Mouse (Mus musculus): ENCODE measurements around the gene Tfap2a. TPM values are rescaled to one million over a fixed set of nuclear protein-coding genes. Genes with fewer than 3 reads are reported as not detected.

Tfap2a gene
- total and polyA plus RNA-seq, 3 experiments, result not detected

DNA sequence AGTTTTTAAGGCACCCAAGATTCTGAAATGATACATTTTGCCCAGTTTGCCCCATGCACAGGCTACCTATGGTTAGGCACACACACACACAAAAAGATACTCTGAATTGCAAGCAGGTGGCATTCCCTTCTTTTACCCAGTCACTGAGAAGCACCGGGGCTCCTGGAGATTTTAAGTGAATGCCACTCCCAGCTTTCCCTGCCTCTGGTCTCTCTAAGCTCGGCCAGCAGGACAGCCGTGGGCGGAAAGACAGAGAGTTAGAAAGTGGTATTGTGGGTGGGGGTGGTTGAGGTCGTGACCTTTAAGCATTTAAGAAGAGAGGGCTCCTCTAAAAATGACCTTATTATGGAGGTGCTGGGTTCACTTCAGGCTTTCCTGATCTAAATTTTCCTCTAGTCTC, 31.6 kb downstream of the Tfap2a start:
- Histone ChIP-seq H3K9me3 (replicated peaks; ENCODE audit: insufficient read depth, low read length) (no peaks in the 10 kb centered on the region), H3K4me1 (ENCODE audit: control insufficient read depth in 1 of 2, insufficient read depth in 2 of 2, low read length in 2 of 2) (no peaks in the 10 kb centered on the region), H3K4me3 (ENCODE audit: control insufficient read depth in 1 of 2, insufficient read depth in 1 of 2, low read depth in 2 of 2, low read length in 2 of 2) (no peak overlapping the region), H3K27me3 (ENCODE audit: control insufficient read depth in 1 of 2, insufficient read depth in 2 of 2, low read length in 2 of 2) (no peaks in the 10 kb centered on the region), H3K9ac (ENCODE audit: control insufficient read depth, low read depth, low read length, poor library complexity, severe bottlenecking) (no peak overlapping the region), H3K79me2 (ENCODE audit: control insufficient read depth, insufficient read depth, low read length, poor library complexity) (no peaks in the 10 kb centered on the region), H3K27ac (ENCODE audit: control insufficient read depth, low read depth, low read length) (no peak overlapping the region), H3K36me3 (ENCODE audit: control insufficient read depth in 1 of 2, insufficient read depth in 2 of 2, low read length in 2 of 2) (no peaks in the 10 kb centered on the region)
- no peak for DNase-seq (ENCODE audit: low read depth, low spot score)
- TF ChIP-seq TAL1 (IDR thresholded peaks at IDR 0.05; ENCODE audit: low read length), result no peak
- TF ChIP-seq BHLHE40 (IDR thresholded peaks at IDR 0.05; ENCODE audit: borderline replicate concordance, low read depth, low read length), result no peak
- no peak for TF ChIP-seq RCOR1 (IDR thresholded peaks at IDR 0.05; ENCODE audit: low read depth, low read length)
- no peak for TF ChIP-seq POLR2AphosphoS2 (IDR thresholded peaks at IDR 0.05; ENCODE audit: low read length)
- TF ChIP-seq MXI1 (IDR thresholded peaks at IDR 0.05; ENCODE audit: low read depth, low read length), result no peak
- no peak for TF ChIP-seq ETS1 (IDR thresholded peaks at IDR 0.05; ENCODE audit: low read depth, low read length)
- no peak for TF ChIP-seq ZKSCAN1 (IDR thresholded peaks at IDR 0.05; ENCODE audit: low read depth, low read length)
- no peak for TF ChIP-seq MAZ (IDR thresholded peaks at IDR 0.05; ENCODE audit: low read depth, low read length)
- TF ChIP-seq TCF12 (IDR thresholded peaks at IDR 0.05; ENCODE audit: low read depth, low read length), result no peak
- no peak for TF ChIP-seq MAX (IDR thresholded peaks at IDR 0.05; ENCODE audit: low read length)

DNA sequence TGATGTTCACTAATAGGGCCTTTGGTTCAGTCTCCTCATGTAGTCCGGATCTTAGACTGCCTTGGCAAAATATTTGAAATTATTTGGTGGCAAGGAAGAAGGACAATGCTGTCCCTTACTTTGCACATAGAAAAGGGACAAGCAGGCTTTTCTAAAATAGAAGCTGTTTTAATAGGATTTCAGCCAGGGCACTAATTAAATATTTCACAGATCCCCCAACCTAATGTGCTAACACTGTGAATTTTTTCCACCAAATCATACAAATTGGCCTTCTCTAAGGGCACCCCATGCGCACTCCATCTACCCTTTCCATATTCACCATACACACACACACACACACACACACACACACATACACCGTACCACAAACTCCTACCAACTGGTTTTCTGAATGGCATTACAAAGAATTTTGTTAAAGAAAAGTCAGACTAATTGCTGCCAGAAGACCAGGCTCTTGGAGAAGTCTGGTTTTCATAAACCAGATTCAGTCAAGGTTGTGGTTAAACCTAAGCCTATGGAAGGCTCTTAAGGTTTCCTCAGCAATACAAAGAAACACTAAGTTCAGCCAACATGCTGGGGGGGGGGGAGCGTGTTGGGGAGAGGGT, 32.3 kb downstream of the Tfap2a start:
- H3K9me3 ChIP-seq (replicated peaks; ENCODE audit: insufficient read depth, low read length), result no peaks in the 10 kb centered on the region
- H3K4me1 ChIP-seq (ENCODE audit: control insufficient read depth in 1 of 2, insufficient read depth in 2 of 2, low read length in 2 of 2), result no peaks in the 10 kb centered on the region
- H3K36me3 ChIP-seq (ENCODE audit: control insufficient read depth in 1 of 2, insufficient read depth in 2 of 2, low read length in 2 of 2), result no peaks in the 10 kb centered on the region
- H3K27me3 ChIP-seq (ENCODE audit: control insufficient read depth in 1 of 2, insufficient read depth in 2 of 2, low read length in 2 of 2), result no peaks in the 10 kb centered on the region
- no peak for DNase-seq (ENCODE audit: low read depth, low spot score)
- no peak for TF ChIP-seq BHLHE40 (IDR thresholded peaks at IDR 0.05; ENCODE audit: borderline replicate concordance, low read depth, low read length)
- no peak for TF ChIP-seq JUND (IDR thresholded peaks at IDR 0.05; ENCODE audit: low read depth, low read length)
- no peak for TF ChIP-seq ZC3H11A (IDR thresholded peaks at IDR 0.05; ENCODE audit: low read depth, low read length)
- TF ChIP-seq KAT2A (conservative IDR thresholded peaks at IDR 0.05; ENCODE audit: low read depth, low read length), result no peak
- no peak for TF ChIP-seq MYB (IDR thresholded peaks at IDR 0.05; ENCODE audit: low read depth, low read length)
- no peak for TF ChIP-seq MXI1 (IDR thresholded peaks at IDR 0.05; ENCODE audit: low read depth, low read length)
- TF ChIP-seq MAFK (IDR thresholded peaks at IDR 0.05; ENCODE audit: borderline replicate concordance, low read depth, low read length), result no peak
- no peak for TF ChIP-seq GABPA (IDR thresholded peaks at IDR 0.05; ENCODE audit: low read depth, low read length)
- no peak for TF ChIP-seq USF1 (IDR thresholded peaks at IDR 0.05; ENCODE audit: low read depth, low read length)
- no peak overlapping the region for H3K9ac ChIP-seq (ENCODE audit: control insufficient read depth, low read depth, low read length, poor library complexity, severe bottlenecking)
- no peaks in the 10 kb centered on the region for H3K79me2 ChIP-seq (ENCODE audit: control insufficient read depth, insufficient read depth, low read length, poor library complexity)
- no peak overlapping the region for H3K4me3 ChIP-seq (ENCODE audit: control insufficient read depth in 1 of 2, insufficient read depth in 1 of 2, low read depth in 2 of 2, low read length in 2 of 2)
- no peak overlapping the region for H3K27ac ChIP-seq (ENCODE audit: control insufficient read depth, low read depth, low read length)
